Mouse (Mus musculus) c-Kit-positive CD71-positive TER-119-positive erythroid progenitor cells, embryonic 14.5 days (primary cell): ENCODE measurements at regions not wholly inside any gene's neighbourhood (a gene's known extent, or its start where the extent isn't known, plus 50 kb on each side); places are given as distances from the start of the nearest gene placed in this dataset.

Source experiments
- DNase-seq: peaks from one replicate; pipeline ENCODE4 v3.0.0-alpha.2; 2013; ENCODE audit warnings: low spot score

- DNase-seq: no peak
These were observed 225.4 kb downstream of the Dhx35 start for GRCm38 (mm10) chr2:159019921-159020534.

GRCm38 (mm10) chr2:159032147-159032546, 237.5 kb downstream of the Dhx35 start:
- DNase-seq: no peak

GRCm38 (mm10) chr2:159039916-159040315, 245.3 kb downstream of the Dhx35 start:
- DNase-seq: no peak

- DNase-seq: no peak
These were observed 258.9 kb downstream of the Dhx35 start for GRCm38 (mm10) chr2:159053534-159053933.

- peak; percentile 4 for DNase-seq
These were observed 259.3 kb downstream of the Dhx35 start for GRCm38 (mm10) chr2:159053936-159054335.

GRCm38 (mm10) chr2:159054451-159054850, 259.8 kb downstream of the Dhx35 start:
- no peak for DNase-seq

GRCm38 (mm10) chr2:159055780-159056179, 261.2 kb downstream of the Dhx35 start:
- DNase-seq: no peak

- no peak for DNase-seq
These were observed 262.4 kb downstream of the Dhx35 start for GRCm38 (mm10) chr2:159056960-159057359.

- DNase-seq: no peak
These were observed 262.9 kb downstream of the Dhx35 start for GRCm38 (mm10) chr2:159057506-159057905.

GRCm38 (mm10) chr2:159062266-159062665, 267.7 kb downstream of the Dhx35 start:
- no peak for DNase-seq

- no peak for DNase-seq
These were observed 268.1 kb downstream of the Dhx35 start for GRCm38 (mm10) chr2:159062666-159063065.

GRCm38 (mm10) chr2:159064403-159064970, 269.9 kb downstream of the Dhx35 start:
- no peak for DNase-seq

- DNase-seq: no peak
These were observed 272.9 kb downstream of the Dhx35 start for GRCm38 (mm10) chr2:159067506-159067905.

- DNase-seq: no peak
These were observed 273.9 kb downstream of the Dhx35 start for GRCm38 (mm10) chr2:159068303-159069020.

GRCm38 (mm10) chr2:159069180-159069579, 274.6 kb downstream of the Dhx35 start:
- no peak for DNase-seq

- no peak for DNase-seq
These were observed 278.5 kb downstream of the Dhx35 start for GRCm38 (mm10) chr2:159072997-159073690.

- no peak for DNase-seq
These were observed 285.2 kb downstream of the Dhx35 start for GRCm38 (mm10) chr2:159079836-159080235.

GRCm38 (mm10) chr2:159080784-159081544, 286.4 kb downstream of the Dhx35 start:
- no peak for DNase-seq

- no peak for DNase-seq
These were observed 292.2 kb downstream of the Dhx35 start for GRCm38 (mm10) chr2:159086836-159087235.

- DNase-seq: no peak
These were observed 293.6 kb downstream of the Dhx35 start for GRCm38 (mm10) chr2:159088196-159088595.

GRCm38 (mm10) chr2:159096667-159097066, 302.1 kb downstream of the Dhx35 start:
- DNase-seq: no peak

- no peak for DNase-seq
These were observed 339.4 kb downstream of the Dhx35 start for GRCm38 (mm10) chr2:159134042-159134441.
